Mouse (Mus musculus): ENCODE measurements around the gene Plbd2. TPM values are rescaled to one million over a fixed set of nuclear protein-coding genes. Genes with fewer than 3 reads are reported as not detected.

The Plbd2 gene
- polyA plus RNA-seq, 1 experiment from 2014 or later = 37.6 TPM

- WGBS = 59% methylated on average over 8 of the region's 8 CpGs
- peak; percentile 66; the same call in 1 of the 2 replicates for ATAC-seq
- no peaks in the 10 kb centered on the region; the same call in 1 of the 2 replicates for H3K4me1 ChIP-seq (ENCODE audit: control insufficient read depth, insufficient read depth, low read depth, low read length)
- no peaks in the 10 kb centered on the region for H3K27me3 ChIP-seq (replicated peaks; ENCODE audit: control insufficient read depth, insufficient read depth, low read length)
- H3K9ac ChIP-seq (ENCODE audit: low read depth, low read length) = no peak overlapping the region
- H3K36me3 ChIP-seq (ENCODE audit: control insufficient read depth, insufficient read depth, low read length) = peaks cover 17% of the 10 kb centered on the region
- no peaks in the 10 kb centered on the region for H3K9me3 ChIP-seq (ENCODE audit: control insufficient read depth, low read length)
- peak overlapping the region; percentile 48; the same call in 1 of the 2 replicates for H3K27ac ChIP-seq (ENCODE audit: low read depth, low read length)
- no peak overlapping the region for H3K4me2 ChIP-seq (ENCODE audit: low read length)
- no peak overlapping the region for H3K4me3 ChIP-seq (ENCODE audit: low read length)
These were observed 12.7 kb downstream of the Plbd2 start for GRCm38 (mm10) chr5:120490679-120491192.

DNA sequence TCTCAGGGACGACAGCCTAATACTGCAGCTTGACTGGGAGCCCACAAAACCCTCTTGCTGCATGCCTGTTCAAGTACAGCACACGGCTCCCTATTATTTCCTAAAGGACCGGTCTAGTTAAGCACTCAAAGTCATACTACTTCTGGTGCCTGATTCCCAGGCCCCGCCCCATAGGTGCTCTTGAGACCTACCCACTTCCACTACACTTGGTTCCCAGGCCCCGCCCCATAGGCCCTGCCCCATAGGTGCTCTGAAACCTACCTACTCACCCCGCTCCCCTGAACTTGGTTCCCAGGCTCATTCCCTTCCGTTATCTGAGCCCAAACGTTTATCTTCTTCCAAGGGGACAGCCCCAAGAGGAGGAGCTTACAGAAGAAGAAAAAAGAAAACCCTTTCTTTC lies 15.6 kb downstream of the Plbd2 start:
- Histone ChIP-seq H3K27me3 (replicated peaks; ENCODE audit: control insufficient read depth, insufficient read depth, low read length) (no peaks in the 10 kb centered on the region), H3K4me3 (ENCODE audit: low read length) (no peak overlapping the region), H3K36me3 (ENCODE audit: control insufficient read depth, insufficient read depth, low read length) (peaks cover 19% of the 10 kb centered on the region), H3K4me2 (ENCODE audit: low read length) (no peak overlapping the region), H3K27ac (ENCODE audit: low read depth, low read length) (no peak overlapping the region), H3K4me1 (ENCODE audit: control insufficient read depth, insufficient read depth, low read depth, low read length) (no peaks in the 10 kb centered on the region), H3K9me3 (ENCODE audit: control insufficient read depth, low read length) (no peaks in the 10 kb centered on the region), H3K9ac (ENCODE audit: low read depth, low read length) (no peak overlapping the region)
- ATAC-seq = no peak
- 93% methylated on average over 8 of the region's 8 CpGs for WGBS

DNA sequence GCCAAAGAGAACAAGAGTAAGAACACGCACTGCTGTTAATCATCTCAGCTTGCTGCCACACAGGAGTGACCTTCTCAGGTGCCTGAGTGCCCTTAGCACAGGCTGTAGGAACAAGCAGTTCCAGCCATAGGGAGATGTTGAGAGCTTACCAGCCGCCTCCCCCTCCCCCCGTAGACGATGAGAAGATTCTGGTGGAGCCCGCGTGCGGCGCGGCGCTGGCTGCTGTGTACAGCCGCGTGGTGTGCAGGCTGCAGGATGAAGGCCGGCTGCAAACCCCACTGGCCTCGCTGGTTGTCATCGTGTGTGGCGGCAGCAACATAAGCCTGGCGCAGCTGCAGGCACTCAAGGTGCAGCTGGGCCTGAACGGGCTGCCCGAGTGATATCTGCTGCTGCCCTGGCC lies 20.0 kb downstream of the Plbd2 start:
- H3K36me3 ChIP-seq (ENCODE audit: control insufficient read depth, insufficient read depth, low read length) = peaks cover 16% of the 10 kb centered on the region
- ATAC-seq = no peak

DNA sequence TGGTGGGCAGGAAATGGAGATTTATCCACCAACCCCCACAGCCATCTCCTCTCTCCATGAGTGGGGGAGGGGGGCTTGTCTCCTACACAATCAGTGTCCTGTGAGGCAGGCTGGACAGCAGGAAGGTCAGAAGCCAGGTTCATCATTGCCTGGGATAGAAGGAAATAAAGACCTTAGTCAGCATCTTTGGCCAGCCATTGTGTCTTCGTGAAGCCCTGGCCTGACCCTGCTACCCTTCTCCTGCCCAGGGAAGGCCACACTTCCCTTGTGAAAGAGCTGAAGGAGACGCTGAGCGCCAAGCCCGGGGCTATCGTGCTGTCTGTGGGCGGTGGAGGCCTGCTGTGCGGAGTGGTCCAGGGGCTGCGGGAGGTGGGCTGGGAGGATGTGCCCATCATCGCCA lies 22.2 kb downstream of the Plbd2 start:
- Histone ChIP-seq H3K9ac (ENCODE audit: low read depth, low read length) (no peak overlapping the region), H3K4me1 (ENCODE audit: control insufficient read depth, insufficient read depth, low read depth, low read length) (no peaks in the 10 kb centered on the region), H3K27me3 (replicated peaks; ENCODE audit: control insufficient read depth, insufficient read depth, low read length) (no peaks in the 10 kb centered on the region), H3K27ac (ENCODE audit: low read depth, low read length) (no peak overlapping the region), H3K4me3 (ENCODE audit: low read length) (no peak overlapping the region), H3K9me3 (ENCODE audit: control insufficient read depth, low read length) (no peaks in the 10 kb centered on the region), H3K4me2 (ENCODE audit: low read length) (no peak overlapping the region), H3K36me3 (ENCODE audit: control insufficient read depth, insufficient read depth, low read length) (peaks cover 6% of the 10 kb centered on the region)
- no peak for ATAC-seq
- 61% methylated on average over 9 of the region's 9 CpGs for WGBS

More for the DNA sequence above, 20.0 kb downstream of the Plbd2 start:
- Histone ChIP-seq H3K4me1 (ENCODE audit: control insufficient read depth, insufficient read depth, low read depth, low read length) (no peaks in the 10 kb centered on the region), H3K27ac (ENCODE audit: low read depth, low read length) (no peak overlapping the region), H3K27me3 (replicated peaks; ENCODE audit: control insufficient read depth, insufficient read depth, low read length) (no peaks in the 10 kb centered on the region), H3K9ac (ENCODE audit: low read depth, low read length) (no peak overlapping the region), H3K4me3 (ENCODE audit: low read length) (no peak overlapping the region), H3K4me2 (ENCODE audit: low read length) (no peak overlapping the region), H3K9me3 (ENCODE audit: control insufficient read depth, low read length) (no peaks in the 10 kb centered on the region)
- WGBS = 83% methylated on average over 19 of the region's 19 CpGs

GRCm38 (mm10) chr5:120479538-120479937 lies 23.9 kb downstream of the Plbd2 start:
- Histone ChIP-seq H3K4me2 (ENCODE audit: low read length) (no peak overlapping the region), H3K4me1 (ENCODE audit: control insufficient read depth, insufficient read depth, low read depth, low read length) (no peaks in the 10 kb centered on the region)
- 71% methylated on average over 4 of the region's 4 CpGs for WGBS

GRCm38 (mm10) chr5:120477993-120478392 lies 25.4 kb downstream of the Plbd2 start:
- 94% methylated on average over 5 of the region's 5 CpGs for WGBS
- Histone ChIP-seq H3K4me2 (ENCODE audit: low read length) (no peak overlapping the region), H3K27me3 (replicated peaks; ENCODE audit: control insufficient read depth, insufficient read depth, low read length) (no peaks in the 10 kb centered on the region), H3K4me1 (ENCODE audit: control insufficient read depth, insufficient read depth, low read depth, low read length) (no peaks in the 10 kb centered on the region), H3K9me3 (ENCODE audit: control insufficient read depth, low read length) (no peaks in the 10 kb centered on the region), H3K36me3 (ENCODE audit: control insufficient read depth, insufficient read depth, low read length) (no peaks in the 10 kb centered on the region), H3K4me3 (ENCODE audit: low read length) (no peak overlapping the region), H3K9ac (ENCODE audit: low read depth, low read length) (no peak overlapping the region), H3K27ac (ENCODE audit: low read depth, low read length) (no peak overlapping the region)
- no peak for ATAC-seq

More at GRCm38 (mm10) chr5:120479538-120479937, 23.9 kb downstream of the Plbd2 start:
- no peaks in the 10 kb centered on the region for H3K27me3 ChIP-seq (replicated peaks; ENCODE audit: control insufficient read depth, insufficient read depth, low read length)
- no peaks in the 10 kb centered on the region for H3K9me3 ChIP-seq (ENCODE audit: control insufficient read depth, low read length)
- no peak overlapping the region for H3K27ac ChIP-seq (ENCODE audit: low read depth, low read length)
- no peak for ATAC-seq
- H3K4me3 ChIP-seq (ENCODE audit: low read length) = no peak overlapping the region
- 0 out of 2 replicates have a peak, but pooled peaks cover 2% of the 10 kb centered on the region for H3K36me3 ChIP-seq (ENCODE audit: control insufficient read depth, insufficient read depth, low read length)
- H3K9ac ChIP-seq (ENCODE audit: low read depth, low read length) = no peak overlapping the region

- no peak within 1 kb of the TSS for H3K9ac ChIP-seq (ENCODE audit: low read depth, low read length)
- H3K4me3 ChIP-seq (ENCODE audit: low read length) = no peak within 1 kb of the TSS
- no peak within 1 kb of the TSS for H3K27ac ChIP-seq (ENCODE audit: low read depth, low read length)
- no peaks in the 10 kb centered on the region for H3K36me3 ChIP-seq (ENCODE audit: control insufficient read depth, insufficient read depth, low read length)
- H3K9me3 ChIP-seq (ENCODE audit: control insufficient read depth, low read length) = no peaks in the 10 kb centered on the region
- no peak within 1 kb of the TSS for H3K4me2 ChIP-seq (ENCODE audit: low read length)
- 24% methylated on average over 13 of the region's 13 CpGs for WGBS
- no peak; the same call in 1 of the 2 replicates for ATAC-seq
- no peaks in the 10 kb centered on the region for H3K4me1 ChIP-seq (ENCODE audit: control insufficient read depth, insufficient read depth, low read depth, low read length)
- no peaks in the 10 kb centered on the region for H3K27me3 ChIP-seq (replicated peaks; ENCODE audit: control insufficient read depth, insufficient read depth, low read length)
These were observed 27.1 kb downstream of the Plbd2 start, which contains the start of gene Sds for GRCm38 (mm10) chr5:120476296-120476695. Gene Sds, plus strand, starts transcription at chr5:120476526.

DNA sequence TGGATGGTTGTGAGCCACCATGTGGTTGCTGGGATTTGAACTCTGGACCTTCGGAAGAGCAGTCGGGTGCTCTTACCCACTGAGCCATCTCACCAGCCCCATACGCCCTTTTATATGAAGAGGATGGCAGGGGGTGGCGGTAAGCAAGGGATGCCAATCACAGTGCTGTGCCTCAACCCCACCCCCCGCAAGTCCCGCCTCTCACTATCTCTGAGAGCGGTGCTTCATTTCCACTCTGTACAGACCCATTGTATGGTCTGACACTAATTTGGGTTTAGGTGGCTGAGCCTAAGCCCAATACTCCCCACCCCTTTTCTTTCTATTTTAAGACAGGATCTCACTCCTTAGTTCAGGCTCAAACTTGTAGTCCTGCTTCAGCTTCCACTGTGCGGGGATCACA lies 27.6 kb downstream of the Plbd2 start:
- no peak overlapping the region for H3K4me3 ChIP-seq (ENCODE audit: low read length)
- H3K27me3 ChIP-seq (replicated peaks; ENCODE audit: control insufficient read depth, insufficient read depth, low read length) = no peaks in the 10 kb centered on the region
- no peak overlapping the region for H3K4me2 ChIP-seq (ENCODE audit: low read length)
- peak; percentile 34; the same call in 1 of the 2 replicates for ATAC-seq
- H3K4me1 ChIP-seq (ENCODE audit: control insufficient read depth, insufficient read depth, low read depth, low read length) = no peaks in the 10 kb centered on the region
- no peak overlapping the region for H3K9ac ChIP-seq (ENCODE audit: low read depth, low read length)
- no peaks in the 10 kb centered on the region for H3K9me3 ChIP-seq (ENCODE audit: control insufficient read depth, low read length)
- no peak overlapping the region for H3K27ac ChIP-seq (ENCODE audit: low read depth, low read length)
- no peaks in the 10 kb centered on the region for H3K36me3 ChIP-seq (ENCODE audit: control insufficient read depth, insufficient read depth, low read length)
- WGBS = 50% methylated on average over 8 of the region's 8 CpGs

DNA sequence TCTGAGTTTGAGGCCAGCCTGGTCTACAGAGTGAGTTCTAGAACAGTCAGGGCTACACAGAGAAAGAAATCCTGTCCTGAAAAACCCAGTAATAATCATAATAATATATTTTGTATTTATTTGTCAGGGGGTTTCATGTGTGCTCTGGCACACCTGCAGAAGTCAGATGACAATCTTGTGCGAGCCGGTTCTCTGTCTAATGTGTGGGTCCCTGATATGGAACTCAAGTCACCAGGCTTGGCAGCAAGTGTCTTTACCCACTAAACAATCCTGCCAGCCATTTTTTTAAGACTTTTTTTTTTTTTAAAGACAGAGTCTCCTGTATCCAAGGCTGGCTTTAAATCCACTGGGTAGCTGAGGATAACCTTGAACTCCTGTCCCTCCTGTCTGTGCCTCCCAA lies 30.1 kb downstream of the Plbd2 start:
- 93% methylated on average over 2 of the region's 2 CpGs for WGBS
- H3K4me2 ChIP-seq (ENCODE audit: low read length) = no peak overlapping the region
- H3K9me3 ChIP-seq (ENCODE audit: control insufficient read depth, low read length) = no peaks in the 10 kb centered on the region
- H3K9ac ChIP-seq (ENCODE audit: low read depth, low read length) = no peak overlapping the region
- no peak for ATAC-seq
- no peak overlapping the region for H3K27ac ChIP-seq (ENCODE audit: low read depth, low read length)
- no peaks in the 10 kb centered on the region for H3K27me3 ChIP-seq (replicated peaks; ENCODE audit: control insufficient read depth, insufficient read depth, low read length)
- no peaks in the 10 kb centered on the region for H3K36me3 ChIP-seq (ENCODE audit: control insufficient read depth, insufficient read depth, low read length)
- no peak overlapping the region for H3K4me3 ChIP-seq (ENCODE audit: low read length)
- no peaks in the 10 kb centered on the region for H3K4me1 ChIP-seq (ENCODE audit: control insufficient read depth, insufficient read depth, low read depth, low read length)
